Mouse (Mus musculus) urinary bladder, postnatal 25 days (tissue): Measurements from ENCODE around the gene Cdipt.

Experiments
- DNase-seq: peaks from one replicate; pipeline ENCODE4 v3.0.0; 2022; ENCODE audit warnings: low spot score

Gene Cdipt

DNA sequence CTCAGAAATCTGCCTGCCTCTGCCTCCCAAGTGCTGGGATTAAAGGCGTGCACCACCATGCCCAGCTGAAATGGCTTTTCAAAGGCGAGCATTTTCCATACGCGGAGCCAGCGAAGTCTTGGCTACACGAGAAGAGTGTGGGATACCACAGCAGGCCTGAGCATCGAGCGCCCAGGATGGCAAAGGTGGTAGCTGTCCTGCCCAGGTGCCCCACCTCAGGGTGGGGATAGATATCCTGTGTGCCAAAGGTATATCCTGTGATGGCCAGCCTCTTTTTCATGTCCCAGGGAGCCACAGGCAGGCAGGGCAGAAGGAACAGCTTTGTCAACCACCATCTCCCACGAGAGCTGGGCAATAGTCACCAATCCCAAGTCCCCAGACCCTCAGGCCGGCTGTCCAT lies 37.1 kb downstream of the Cdipt start:
- DNase-seq, result no peak

DNA sequence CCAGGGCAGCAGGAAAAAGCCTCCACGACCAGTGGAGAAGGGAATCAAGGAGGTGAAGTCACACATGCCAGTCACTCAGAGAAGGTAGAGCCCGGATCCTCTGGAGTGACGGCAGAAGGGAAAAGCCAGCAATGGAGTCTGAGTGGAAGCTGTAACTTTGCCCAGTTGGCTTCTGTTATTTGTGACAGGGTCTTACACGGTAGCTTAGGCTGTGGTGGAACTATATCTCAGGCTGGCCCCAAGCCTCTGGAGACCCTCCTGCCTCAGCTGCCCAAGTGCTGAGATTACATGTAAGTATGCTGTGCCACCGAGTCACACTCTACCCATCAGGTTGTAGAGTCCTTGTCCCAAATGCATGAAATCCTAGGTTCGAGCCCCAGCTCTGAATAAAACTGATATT lies 37.7 kb downstream of the Cdipt start:
- no peak for DNase-seq

DNA sequence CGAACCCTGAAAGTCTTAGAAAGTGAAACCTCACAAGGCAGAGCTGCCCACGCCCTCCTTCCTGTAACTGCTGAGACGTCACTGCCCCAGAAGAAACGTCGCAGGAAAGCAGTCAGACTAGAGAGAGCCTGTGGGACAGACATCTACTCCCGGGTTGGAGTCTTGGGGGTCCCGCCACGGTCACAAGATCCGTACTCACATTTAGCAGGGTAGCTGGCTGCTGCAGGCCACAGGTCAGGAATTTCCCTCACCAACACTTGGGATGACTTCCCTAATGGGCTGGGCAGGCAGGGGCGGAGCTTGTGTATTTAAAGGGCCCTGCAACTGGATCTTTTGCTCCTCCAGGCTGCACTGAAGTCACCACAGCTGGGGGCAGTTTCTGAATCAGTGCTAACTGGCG lies 38.6 kb downstream of the Cdipt start, which contains the start of gene Mvp:
Mvp (minus strand) TSS at position 302 of the 400 bp plus-strand sequence.
- DNase-seq, result peak; percentile 69

DNA sequence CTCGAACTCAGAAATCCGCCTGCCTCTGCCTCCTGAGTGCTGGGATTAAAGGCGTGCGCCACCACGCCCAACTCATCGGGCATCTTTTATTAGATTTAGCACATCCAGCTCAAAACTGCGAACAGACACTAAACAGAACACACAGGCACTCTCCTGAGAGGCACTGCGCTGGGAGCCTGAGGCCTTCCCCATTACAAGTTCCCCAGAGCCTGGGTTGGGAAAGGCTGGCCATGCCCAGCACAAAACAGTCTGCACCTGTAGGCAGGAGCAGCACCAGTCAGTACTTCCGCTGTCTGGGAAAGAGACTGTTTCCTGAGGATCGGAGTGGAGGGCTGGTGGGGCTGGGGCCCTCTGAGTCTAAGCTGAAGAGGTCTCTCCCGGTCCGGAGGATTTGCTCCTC lies 39.3 kb downstream of the Cdipt start:
- DNase-seq, result no peak

DNA sequence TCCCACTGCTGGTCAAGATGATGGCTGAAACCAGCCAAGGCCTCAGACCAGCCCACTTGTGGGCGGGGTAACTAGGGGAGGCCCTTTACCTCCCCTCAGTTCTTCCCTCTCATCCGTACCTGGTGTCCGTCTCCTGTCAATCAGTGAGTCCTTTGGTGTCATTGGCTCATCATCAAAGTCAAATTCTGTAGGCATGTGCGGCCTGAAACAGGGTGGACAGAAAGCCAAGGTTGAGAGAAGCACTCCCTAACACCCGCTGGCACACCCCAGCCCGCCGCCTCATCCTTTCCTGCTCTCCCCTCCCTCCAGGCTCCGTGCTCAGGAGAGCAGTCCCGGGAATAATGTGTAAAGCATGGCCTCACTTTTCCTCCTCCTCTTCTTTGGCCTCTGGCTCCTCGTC lies 40.4 kb downstream of the Cdipt start:
- no peak for DNase-seq

DNA sequence TGATC lies 40.6 kb downstream of the Cdipt start, which contains the start of gene Pagr1b:
Pagr1b (minus strand) TSS at position 4 of the 5 bp plus-strand sequence.
- no peak for DNase-seq

DNA sequence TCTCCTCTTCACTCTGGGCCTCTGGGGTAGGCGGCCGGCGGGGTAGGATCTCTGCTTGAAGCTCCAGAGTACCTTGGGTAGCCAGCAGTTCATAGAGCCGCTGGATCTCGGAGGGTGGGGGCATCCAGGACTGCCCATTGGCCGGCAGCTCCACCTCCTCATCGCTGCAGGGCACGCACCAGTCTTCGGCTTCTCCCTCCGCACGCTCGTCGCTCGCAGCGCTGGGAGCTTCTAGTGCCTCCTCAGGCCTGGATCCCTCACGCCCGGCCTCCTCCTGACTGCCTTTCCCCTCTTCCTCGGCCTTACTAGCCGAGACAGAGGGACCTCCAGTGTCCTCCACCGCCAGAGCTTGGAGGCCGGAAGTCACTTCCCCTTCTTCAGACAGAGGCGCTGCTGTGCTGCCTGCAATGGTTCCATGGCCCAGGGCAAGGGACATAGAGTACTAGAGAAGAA lies 40.8 kb downstream of the Cdipt start:
- peak; percentile 47 for DNase-seq

DNA sequence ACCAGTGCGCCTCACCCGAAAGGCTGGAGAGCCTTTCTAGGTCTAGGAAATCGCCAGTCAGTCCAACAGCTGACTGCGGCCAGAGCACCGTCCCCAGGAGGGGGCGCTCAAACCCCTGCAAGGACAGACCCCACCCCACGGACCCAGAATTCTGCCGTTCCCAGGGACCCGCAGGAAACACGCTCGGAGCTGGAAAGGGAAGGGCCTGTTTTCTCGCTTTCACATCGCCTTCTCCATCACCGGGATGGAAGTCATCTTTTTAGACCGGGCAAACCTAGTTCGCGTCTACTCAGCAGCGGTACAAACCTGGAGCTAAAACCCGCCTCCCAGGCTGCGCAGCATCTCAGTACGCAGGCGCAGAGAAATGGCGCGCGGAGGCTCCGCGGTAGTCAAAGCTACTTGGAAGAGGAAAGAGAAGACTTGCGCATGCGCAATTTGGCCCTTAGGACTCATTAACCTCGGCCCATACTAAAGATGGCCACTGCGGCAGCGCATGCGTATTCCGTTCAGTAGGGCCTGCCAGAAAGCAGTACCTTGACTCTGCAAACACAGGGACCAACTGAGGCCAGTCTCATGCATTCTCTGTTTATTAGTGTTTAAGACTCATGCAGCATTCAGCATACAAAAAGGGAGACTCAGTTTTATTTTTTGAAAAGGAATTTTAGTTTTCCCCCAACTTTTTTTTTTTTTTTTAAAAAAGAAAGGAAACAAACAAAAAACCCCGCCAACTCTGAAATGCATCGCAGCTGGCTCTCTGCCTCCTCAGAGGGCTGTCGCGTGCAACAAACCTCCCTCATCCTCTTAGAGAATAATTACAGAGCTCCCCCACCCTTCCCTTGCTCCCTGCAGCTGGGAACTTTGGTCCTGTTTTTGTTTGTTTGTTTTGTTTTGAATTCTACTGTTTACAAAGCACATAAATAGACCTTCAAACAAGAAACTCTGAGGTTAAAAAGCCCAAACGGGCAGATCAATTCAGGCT lies 41.5 kb downstream of the Cdipt start, which contains the start of gene Pagr1a:
Pagr1a (minus strand) TSS at position 382 of the 979 bp plus-strand sequence.
- peak; percentile 93 for DNase-seq

DNA sequence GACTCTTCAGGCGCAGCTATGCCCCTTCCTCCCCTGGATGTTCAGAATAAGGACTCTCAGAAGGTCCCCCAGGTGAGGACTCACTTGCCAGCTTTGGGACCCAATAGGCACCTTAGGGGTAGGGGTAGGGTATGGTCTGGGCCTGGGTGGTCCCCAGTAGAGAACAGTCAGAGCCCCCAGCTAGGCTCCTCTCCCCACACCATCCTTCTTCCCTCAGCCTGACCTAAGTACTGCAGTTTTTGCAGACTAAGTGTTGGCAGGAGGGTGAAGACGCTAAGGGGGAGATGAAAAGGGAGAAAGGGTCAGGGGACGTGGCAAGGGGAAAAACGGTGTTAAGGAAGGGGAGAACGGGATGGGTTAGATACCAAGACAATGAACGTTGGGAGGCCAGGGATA lies 42.2 kb downstream of the Cdipt start:
- DNase-seq, result no peak

DNA sequence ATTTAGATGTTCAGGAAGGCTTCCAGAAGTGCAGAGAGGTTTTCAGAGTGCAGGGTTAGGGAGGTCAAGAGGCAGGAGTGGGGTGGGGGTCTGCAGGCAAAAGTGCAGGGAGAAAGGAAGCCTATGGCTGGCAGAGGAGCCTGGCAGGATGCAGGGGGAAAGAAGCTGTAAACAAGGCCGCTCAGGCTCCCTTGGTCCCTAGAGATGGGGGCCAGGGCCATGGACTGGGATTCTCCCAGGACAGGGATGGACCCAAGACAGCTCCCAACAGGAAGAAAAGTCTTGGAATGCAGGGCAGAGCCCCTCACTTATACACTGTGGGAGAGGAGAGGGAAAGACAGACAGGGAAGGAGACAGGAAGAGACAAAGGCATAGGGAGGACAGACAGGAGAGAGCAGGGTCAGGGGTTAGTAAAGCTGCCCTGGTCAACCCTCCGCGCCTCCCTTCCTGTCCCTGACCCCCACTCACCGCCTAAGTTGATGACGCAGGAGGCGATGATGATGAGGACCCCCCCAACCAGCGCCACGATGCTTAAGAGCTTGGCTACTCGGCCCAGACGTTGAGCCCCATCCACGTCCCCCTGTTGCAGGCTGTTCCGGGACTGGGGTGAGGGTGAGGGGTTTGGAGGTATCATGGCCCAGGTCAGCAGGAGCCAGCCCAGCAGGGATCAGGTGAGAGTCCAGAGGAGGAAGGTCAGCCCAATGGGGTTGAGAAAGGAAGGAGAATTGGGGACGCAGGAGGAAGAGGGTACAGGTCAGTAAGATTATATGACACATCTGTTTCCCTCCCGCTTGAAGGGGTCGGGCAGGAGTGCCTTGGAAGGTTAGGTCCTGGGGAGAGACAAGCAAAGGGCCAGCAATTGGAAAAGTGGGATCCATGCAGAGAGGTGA lies 42.9 kb downstream of the Cdipt start:
- DNase-seq, result no peak

DNA sequence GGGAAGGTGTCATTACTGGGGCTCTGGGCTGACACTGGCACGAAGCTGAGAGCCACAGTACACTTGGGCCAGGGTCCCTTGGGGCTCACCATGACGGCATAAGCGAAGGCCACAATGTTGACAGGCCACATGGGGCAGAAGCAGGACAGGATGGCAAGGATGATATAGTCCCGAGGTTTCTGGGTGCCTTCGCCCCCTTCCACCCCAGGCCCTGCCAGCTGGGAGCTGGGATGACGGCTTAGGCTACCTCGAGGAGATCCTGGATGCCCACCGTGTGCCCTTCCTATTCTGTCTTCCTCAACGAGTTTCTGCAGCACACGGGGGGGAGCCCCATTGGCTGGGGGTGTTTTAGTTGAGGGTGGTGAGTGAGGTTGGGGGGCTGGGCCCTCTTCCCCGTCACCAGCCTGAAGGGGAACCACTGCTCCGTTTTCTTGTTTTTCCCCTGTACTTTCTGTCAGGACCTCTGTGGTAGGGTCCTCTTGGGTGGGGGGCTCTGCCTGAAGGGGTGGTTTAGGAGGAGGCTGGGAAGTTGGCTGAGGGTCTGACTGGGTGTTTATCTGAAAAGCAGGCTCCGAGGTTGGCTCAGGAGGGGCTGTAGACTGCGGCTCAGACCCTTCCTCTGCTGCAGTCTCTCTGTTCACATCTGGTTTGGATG lies 43.7 kb downstream of the Cdipt start:
- no peak for DNase-seq

DNA sequence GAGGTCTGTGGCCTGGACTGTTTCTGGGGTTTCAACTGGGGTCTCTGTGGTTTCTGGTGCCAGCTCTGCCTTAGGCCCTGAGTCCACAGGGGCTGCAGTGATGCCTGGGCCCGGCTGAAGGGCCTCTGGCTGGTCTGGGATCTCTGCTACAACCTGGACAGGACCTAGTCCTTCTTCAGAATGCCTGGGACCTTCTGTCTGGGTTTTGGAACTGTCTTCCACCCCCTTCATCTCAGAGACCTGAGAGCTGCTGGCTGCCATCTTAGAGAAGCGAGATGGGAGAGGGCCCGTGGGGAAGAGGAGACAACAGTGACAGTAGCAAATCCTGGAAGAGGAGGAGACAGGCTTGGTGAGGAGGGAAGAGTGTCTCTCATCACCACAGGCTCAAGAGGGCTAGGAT lies 44.3 kb downstream of the Cdipt start:
- DNase-seq, result no peak

DNA sequence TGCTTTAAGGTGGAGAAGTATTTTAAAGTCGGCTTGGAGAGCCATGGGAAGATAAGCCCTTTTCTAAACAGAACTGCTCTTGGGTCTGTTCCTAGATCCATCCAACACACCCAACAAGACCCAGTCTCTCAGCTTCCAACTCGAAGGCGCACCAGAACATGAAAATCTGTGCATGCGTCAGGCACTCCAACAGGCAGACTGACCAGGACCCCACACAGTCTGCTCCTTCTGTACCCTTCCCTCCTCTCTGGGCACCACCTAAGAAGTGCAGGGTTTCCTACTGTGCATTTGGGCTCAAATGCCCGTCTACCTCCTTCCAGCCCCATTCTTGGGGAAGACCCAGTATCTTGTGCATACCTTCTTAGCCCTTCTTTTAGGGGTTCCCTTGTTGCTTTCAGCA lies 44.8 kb downstream of the Cdipt start:
- DNase-seq, result no peak

DNA sequence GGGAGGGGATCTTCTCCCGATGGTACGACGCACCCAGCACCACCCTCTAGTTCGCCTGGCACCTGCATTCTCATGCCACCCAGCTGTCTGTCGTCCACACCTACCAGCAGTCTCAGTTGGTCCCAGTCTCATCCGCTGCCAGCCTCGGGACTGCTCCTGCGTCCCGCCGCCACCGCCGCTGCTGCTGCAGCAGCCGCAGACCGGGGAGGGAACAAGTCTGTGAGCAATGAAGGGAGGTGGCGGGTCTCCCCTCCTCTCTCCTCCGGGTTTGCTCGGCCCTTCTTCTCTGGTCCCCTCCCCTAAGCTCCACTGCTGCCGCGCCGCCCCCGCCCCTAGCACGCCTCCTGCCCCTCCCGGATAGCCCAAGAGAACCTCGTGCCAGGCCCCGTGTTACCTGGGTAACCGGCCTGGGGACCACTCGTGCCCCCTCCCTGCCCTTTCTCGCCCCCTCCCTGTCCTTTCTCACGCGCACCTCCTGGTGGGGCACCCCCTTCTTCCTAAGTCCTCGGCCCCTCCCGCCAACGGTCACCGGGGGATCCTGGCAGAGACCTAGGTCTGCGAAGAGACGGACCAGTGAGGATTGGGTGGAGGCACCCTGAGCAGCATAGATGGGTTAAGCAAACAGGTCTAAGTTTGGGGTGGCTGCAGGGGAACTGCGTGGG lies 45.3 kb downstream of the Cdipt start, which contains the start of the genes Gm42742 and Prrt2:
Gm42742 (minus strand) TSS at position 197 of the 662 bp plus-strand sequence.
Prrt2 (minus strand) TSS at position 311 of the 662 bp plus-strand sequence.
- DNase-seq, result no peak

DNA sequence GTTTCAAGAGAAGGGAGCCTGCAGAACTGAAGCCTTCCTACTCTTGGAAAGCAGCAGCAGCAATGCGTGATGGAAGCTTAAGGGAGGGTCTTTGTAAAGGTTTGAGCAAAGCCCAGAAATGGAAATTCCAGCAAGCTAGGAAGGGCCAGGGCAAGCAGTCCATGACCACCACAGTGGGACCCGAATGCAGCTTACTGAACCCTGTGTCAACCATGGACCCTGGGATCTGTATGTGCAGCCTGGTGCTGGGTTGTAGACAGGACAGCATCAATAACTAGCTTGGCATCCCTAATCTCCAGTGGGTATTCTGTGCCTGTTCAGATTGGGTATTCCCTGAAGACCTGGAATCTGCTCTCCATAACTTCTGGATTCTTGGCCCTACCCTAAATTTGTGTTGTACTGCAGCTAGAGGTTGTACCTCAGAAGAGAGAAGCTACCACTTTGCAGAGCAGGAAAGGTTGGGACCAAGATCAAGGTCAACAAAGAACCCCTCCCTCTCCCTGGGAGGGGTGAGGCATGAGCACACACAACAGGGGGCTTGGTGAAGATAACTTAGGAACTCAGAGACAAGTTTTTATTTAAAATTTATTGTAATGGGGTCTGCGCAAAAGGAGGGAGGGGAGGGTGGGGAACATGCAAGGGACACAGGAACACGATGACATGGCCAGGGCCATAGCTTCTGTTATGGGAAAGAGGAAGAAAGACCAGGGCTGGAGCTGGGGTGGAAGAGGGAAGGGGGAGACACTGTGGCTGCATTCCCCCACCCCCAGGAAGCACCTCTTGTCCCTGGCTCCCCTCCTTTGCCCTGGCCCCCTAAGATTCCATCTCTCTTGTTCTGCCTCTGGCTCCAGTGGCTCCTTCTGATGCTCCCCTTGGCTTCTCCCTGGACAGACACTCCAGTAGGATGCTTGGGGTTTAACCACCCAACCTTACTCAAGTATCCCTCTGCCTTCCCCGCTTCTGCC lies 46.1 kb downstream of the Cdipt start:
- DNase-seq, result no peak

DNA sequence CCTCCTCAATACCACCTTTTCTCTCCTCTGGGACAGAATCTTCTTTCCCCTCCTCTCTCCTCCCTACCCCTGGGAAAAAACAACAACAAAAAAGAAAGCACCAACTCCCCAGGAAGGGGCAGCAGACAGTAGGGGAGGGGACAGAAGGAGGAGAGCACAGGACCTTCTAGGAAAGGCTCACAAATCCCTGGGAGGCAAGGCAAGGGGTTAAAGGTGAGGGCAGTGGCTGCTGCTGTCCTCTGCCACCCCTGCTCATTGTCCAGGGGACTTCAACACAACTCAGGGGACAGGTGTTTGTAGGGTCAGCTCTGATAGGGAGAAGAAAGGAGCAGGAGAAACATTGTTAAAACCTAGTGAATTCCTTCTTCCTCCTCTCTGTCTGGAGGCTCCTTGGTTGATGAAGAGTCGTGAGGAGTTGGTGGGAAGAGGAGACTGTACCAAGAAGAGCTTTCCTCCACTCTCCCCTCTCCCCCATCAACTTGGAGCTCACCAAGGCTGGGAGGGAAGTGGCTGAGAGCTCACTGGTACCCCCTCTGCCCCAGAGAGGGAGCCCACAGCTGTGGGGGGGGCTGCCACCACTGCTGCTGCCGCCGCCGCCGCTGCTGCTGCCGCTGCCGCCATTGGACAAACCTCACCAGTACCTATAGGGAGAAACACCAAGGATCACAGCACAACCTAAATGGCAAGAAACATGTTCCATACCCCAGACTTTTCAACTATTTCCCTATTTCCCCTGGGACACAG lies 47.0 kb downstream of the Cdipt start:
- no peak for DNase-seq

DNA sequence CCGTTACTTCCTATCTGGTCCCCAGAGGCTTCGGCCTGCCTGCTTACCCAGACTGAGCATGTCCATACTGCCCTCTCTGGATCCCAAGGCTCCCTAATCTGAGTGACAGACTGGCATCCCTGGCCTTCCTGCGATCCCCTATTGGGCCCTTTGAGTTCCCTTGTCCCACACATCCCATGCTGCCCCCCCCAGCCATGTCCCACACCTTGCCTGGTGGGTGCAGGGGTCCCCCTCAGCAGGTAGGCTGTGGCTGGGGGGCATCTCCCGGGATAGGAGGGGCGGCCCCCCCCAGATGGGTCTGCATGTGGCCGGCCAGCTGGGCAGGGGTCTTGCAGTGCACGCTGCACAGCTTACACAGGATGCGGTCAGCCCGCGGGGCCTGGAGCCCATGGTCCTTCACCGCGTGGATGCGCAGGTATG lies 47.6 kb downstream of the Cdipt start:
- DNase-seq, result no peak

DNA sequence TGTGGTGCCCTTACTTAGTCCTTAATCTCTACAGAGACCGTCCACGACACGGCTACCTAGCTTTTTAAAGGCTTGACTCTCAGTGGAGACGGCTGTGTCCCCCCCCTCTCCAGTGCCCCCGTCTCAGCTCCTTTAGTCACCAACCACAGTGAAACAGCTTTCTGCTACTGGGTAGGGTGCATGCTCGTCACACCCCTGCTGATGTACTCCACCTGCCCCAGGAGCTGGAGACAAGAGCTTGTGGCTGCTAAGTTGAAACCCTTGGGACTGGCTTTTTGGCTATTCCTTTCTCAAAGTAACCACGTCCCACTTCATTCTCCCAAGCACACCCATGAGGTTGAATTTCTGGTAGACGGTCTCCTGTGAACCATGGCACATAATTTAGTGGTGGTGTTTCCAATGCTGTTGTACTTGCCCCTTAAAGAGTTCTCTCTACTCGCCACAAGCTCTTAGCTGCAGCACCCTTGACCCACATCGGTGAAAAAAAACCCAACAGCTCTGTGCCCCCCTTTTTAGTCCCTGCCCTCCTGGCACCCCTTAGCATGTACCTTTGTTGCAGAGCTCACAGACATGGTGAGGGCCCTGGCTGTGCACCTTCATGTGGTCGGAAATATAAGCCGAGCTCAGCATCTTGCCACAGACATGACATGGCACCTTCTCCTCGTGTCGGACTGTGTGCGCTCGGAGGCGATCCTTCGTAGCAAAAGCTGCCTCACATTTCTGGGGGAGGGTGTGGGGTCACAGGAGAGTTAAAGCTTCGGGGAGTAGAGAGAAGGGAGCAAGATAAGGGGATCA lies 48.4 kb downstream of the Cdipt start:
- DNase-seq, result no peak
